Mouse (Mus musculus) adrenal gland, postnatal 0 days (tissue): ENCODE data around the gene Kifc3. TPM values are rescaled to one million over a fixed set of nuclear protein-coding genes. Genes with fewer than 3 reads are reported as not detected.

Experiments used
- polyA plus RNA-seq: library from polyadenylated mRNA; unstranded; fragments of >200 nt; fragmentation: Nextera tagmentation; extraction: Ambion mirVana; gene quantifications from 2 replicates; pipeline ENCODE4 v1.2.1, GENCODE M21; 2015

Gene Kifc3
- polyA plus RNA-seq = 34.6 and 61.9 TPM in 2 replicates

DNA sequence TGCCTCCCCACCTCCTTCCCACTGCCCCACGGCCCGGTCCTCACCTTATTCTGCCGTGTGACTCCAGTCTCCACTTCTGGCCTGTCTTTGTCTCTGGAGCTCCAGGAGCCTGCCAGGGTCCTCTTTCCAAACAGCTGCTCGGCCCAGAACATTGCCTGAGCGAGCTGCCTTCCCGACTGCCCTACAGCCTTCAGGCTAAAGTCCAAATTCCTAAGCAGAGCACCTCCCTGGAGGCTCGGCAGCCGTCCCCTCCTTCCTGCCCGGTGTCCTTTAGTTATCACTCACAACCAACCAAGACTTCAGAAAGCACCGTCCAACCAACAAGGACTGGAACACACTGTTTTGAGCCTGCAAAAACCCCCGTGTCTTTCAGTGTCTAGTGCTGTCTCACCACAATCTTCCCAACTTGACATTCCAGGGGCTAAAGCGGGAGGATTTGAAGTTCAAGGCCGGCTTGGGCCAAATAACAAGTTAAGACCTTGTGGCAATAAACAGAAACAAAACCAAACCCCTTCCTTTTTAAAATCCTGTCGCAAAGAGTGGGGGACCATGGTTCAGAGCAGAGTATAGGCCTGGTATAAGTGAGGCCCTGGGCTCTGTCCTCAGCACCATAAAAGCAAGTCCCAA lies at the start of gene Kifc3:
TSS of gene Kifc3 (minus strand) at position 164 of the 627 bp plus-strand sequence.

DNA sequence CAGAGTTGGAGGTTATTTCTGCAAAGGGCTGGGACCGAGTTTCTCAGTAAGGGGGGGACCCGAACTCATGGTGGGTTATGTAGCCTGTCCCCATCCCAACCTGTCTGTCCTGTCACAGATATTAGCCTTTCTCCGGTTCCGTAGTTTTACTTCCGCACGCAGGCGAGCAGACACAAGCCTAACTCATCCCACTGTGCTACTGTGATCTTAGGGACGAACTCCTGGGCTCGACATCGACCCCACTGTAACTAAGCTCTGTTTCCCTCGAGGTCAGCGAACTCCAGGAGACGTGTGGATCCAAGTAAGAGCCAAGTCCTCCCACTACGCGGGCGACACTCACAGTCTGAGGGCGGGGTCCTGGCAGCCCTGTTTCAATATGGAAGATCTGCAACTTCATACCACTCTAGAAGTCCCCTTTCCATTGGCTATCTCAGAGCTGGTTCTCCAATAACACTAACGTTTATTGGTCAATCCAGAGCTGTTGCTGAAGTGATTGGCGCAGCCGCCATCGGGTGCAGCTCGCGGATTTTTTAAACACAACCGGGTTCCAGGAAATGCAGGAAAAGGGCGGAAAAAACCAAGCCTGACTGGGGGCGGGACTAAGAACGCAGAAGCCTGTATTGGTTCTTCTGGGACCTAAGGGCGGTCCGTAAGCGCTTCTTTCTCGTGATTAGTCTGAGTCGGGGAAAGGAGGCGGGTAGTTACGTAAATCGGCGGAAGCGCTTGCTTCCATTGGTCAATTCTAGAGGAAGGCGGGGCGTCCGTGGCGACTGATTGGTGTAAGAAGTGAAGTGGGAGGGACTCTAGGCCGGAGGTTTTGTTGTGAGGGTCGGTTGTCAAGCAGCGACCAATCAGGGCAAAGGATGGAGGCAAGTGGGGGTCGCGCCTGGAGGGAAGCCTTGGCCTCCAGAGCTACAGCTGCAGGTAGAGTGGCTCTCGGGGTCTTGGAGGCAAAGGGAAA lies 122.0 kb downstream of the Kifc3 start, which contains the start of gene Katnb1:
TSS of gene Katnb1 (plus strand) at position 806 of the 961 bp plus-strand sequence.

DNA sequence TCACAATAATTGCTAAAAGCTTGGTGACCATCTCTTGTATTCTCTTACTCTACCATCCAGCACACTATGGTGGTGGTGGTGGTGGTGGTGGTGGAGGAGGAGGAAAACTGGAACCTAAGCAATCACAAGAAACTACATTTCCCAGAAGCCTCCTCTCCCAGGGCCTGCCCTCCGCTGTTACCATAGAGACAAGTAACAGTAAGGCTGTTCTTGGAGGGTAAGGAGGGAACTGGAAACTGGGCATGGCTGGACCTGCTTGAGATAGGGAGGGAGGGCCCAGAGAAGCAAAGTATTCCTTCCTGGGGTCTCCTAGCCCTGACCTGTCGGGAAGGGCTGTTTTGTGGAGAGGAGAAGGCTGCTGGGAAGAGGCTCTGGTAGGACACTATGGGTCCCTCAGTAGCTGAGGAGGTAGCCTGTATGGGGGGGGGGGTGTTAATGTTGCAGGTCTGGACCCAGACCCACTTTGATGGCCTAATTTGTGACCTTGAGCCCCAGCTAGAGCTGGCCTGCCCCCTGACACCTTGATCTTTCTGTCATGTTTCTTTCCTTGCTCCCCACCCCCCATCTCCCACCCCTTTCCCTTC lies 147.6 kb downstream of the Kifc3 start, which contains the start of gene Drc7:
TSS of gene Drc7 (plus strand) at position 177 of the 584 bp plus-strand sequence.

Other genes with a start within 250 kb of the Kifc3 start
- 14.0 and 15.7 TPM in 2 replicates for gene Adgrg1, start 228.1 kb downstream of the Kifc3 start, polyA plus RNA-seq
- gene Adgrg3, start 185.1 kb downstream of the Kifc3 start, polyA plus RNA-seq = 2.0 and 6.2 TPM in 2 replicates
- not detected in 2 replicates for gene Drc7, start 147.7 kb downstream of the Kifc3 start, polyA plus RNA-seq
- gene Katnb1, start 121.6 kb downstream of the Kifc3 start, polyA plus RNA-seq = 13.4 and 14.0 TPM in 2 replicates
- 2.6 and 5.9 TPM in 2 replicates for gene Cngb1, start 103.8 kb upstream of the Kifc3 start, polyA plus RNA-seq
- gene Tepp, start 107.8 kb upstream of the Kifc3 start, polyA plus RNA-seq = 0.14 and 0.22 TPM in 2 replicates
- gene Zfp319, start 129.1 kb upstream of the Kifc3 start, polyA plus RNA-seq = 4.5 and 4.8 TPM in 2 replicates
- 25.3 and 26.0 TPM in 2 replicates for gene Usb1, start 129.5 kb upstream of the Kifc3 start, polyA plus RNA-seq
- 8.0 and 17.2 TPM in 2 replicates for gene Mmp15, start 149.5 kb upstream of the Kifc3 start, polyA plus RNA-seq
- gene Cfap20, start 232.1 kb upstream of the Kifc3 start, polyA plus RNA-seq = 137 and 177 TPM in 2 replicates